Mouse (Mus musculus) thymus, postnatal 25 days (tissue): ENCODE results near the gene Zc3h12a.

Experiments used
- DNase-seq: peaks from one replicate; pipeline ENCODE4 v3.0.0; 2022

Zc3h12a gene

GRCm38 (mm10) chr4:125127305-125128084 is at the start of gene Zc3h12a:
Gene Zc3h12a, minus strand, starts transcription at chr4:125127840.
- peak; percentile 93 for DNase-seq

- DNase-seq: no peak
These were observed 49.1 kb upstream of the Zc3h12a start for GRCm38 (mm10) chr4:125176639-125177165.

- no peak for DNase-seq
These were observed 48.5 kb upstream of the Zc3h12a start for GRCm38 (mm10) chr4:125176190-125176589.

GRCm38 (mm10) chr4:125175591-125175990 is 48.0 kb upstream of the Zc3h12a start:
- DNase-seq: no peak

GRCm38 (mm10) chr4:125174516-125175185 is 47.0 kb upstream of the Zc3h12a start:
- no peak for DNase-seq

- no peak for DNase-seq
These were observed 45.5 kb upstream of the Zc3h12a start for GRCm38 (mm10) chr4:125173150-125173549.

GRCm38 (mm10) chr4:125172736-125173135 is 45.1 kb upstream of the Zc3h12a start:
- DNase-seq: no peak

GRCm38 (mm10) chr4:125167723-125168122 is 40.1 kb upstream of the Zc3h12a start:
- DNase-seq: no peak

- no peak for DNase-seq
These were observed 37.2 kb upstream of the Zc3h12a start for GRCm38 (mm10) chr4:125164861-125165260.

GRCm38 (mm10) chr4:125162701-125163100 is 35.1 kb upstream of the Zc3h12a start:
- no peak for DNase-seq

GRCm38 (mm10) chr4:125161392-125161791 is 33.8 kb upstream of the Zc3h12a start:
- DNase-seq: no peak

GRCm38 (mm10) chr4:125160951-125161331 is 33.3 kb upstream of the Zc3h12a start:
- no peak for DNase-seq

GRCm38 (mm10) chr4:125160320-125160950 is 32.8 kb upstream of the Zc3h12a start:
- DNase-seq: peak; percentile 82

- no peak for DNase-seq
These were observed 31.1 kb upstream of the Zc3h12a start for GRCm38 (mm10) chr4:125158581-125159317.

GRCm38 (mm10) chr4:125158081-125158480 is 30.4 kb upstream of the Zc3h12a start:
- DNase-seq: no peak

- DNase-seq: no peak
These were observed 29.7 kb upstream of the Zc3h12a start for GRCm38 (mm10) chr4:125157322-125157721.

- DNase-seq: no peak
These were observed 28.0 kb upstream of the Zc3h12a start for GRCm38 (mm10) chr4:125155646-125156045.

GRCm38 (mm10) chr4:125153659-125154241 is 26.1 kb upstream of the Zc3h12a start:
- no peak for DNase-seq

GRCm38 (mm10) chr4:125152469-125152868 is 24.8 kb upstream of the Zc3h12a start:
- no peak for DNase-seq

GRCm38 (mm10) chr4:125149460-125149859 is 21.8 kb upstream of the Zc3h12a start:
- DNase-seq: no peak

GRCm38 (mm10) chr4:125147970-125148369 is 20.3 kb upstream of the Zc3h12a start:
- DNase-seq: no peak

- DNase-seq: no peak
These were observed 17.6 kb upstream of the Zc3h12a start for GRCm38 (mm10) chr4:125145213-125145612.
